Mouse (Mus musculus): ENCODE results near the gene Scamp5.
A peak's percentile ranks its signal among the peaks of the same experiment; 100 is the strongest.
"Not testable (repeated sequence)": the region's sequence is repeated elsewhere in the genome, so short reads cannot be mapped to it uniquely, and the experiment has no call there.

Scamp5 gene

GRCm38 (mm10) chr9:57452624-57453462 is 15.0 kb downstream of the Scamp5 start:
- DNase-seq (ENCODE audit: low read depth), result no peak

GRCm38 (mm10) chr9:57449715-57450114 is 18.1 kb downstream of the Scamp5 start:
- no peak for DNase-seq (ENCODE audit: low read depth)

DNA sequence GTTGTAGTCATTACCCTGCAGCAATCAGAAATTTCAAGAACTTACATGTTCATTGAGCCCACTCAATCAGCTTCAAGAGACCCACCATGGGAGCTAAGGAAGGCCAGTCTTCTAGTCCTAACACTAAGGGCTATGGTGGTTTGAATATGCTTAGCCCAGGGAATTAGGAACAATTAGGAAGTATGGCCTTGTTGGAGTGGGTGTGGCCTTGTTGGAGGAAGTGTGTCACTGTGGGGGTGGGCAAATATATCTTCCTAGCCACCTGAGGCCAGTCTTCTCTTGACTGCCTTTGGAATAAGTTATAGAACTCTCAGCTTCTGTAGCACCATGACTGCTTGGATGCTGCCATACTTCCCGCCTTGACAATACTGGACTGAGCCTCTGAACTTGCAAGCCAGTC is 27.2 kb downstream of the Scamp5 start:
- DNase-seq (ENCODE audit: low read depth), result no peak

GRCm38 (mm10) chr9:57439522-57440295 is 28.2 kb downstream of the Scamp5 start, which contains the start of gene Ppcdc:
TSS of gene Ppcdc (minus strand) at chr9:57440124.
- peak; percentile 96 for DNase-seq (ENCODE audit: low read depth)

- DNase-seq (ENCODE audit: low read depth), result no peak
Observed at GRCm38 (mm10) chr9:57439083-57439482, 28.8 kb downstream of the Scamp5 start.

- DNase-seq (ENCODE audit: low read depth), result no peak
Observed at GRCm38 (mm10) chr9:57437896-57438614, 29.8 kb downstream of the Scamp5 start.

DNA sequence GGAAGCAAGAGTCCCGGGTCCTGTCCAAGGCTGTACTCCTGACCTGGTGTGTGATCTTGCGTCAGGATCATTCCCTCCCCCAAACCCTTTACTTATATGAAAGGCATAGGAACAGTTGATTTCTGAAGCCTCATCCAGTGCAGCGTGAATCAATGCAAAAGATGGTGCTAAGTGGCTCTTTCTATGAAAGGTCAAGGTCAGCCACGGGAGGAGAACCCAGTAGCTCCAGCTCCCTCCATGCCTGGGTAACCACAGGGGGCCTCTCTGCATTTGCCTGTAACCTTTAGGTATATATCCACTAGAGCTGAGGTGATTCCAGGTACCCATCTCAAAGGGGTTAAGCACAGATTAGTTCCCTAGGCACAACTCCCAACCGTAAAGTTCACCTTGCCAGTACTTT is 31.7 kb downstream of the Scamp5 start:
- DNase-seq (ENCODE audit: low read depth), result no peak

- DNase-seq (ENCODE audit: low read depth), result no peak
Observed at GRCm38 (mm10) chr9:57434405-57435165, 33.3 kb downstream of the Scamp5 start.

DNA sequence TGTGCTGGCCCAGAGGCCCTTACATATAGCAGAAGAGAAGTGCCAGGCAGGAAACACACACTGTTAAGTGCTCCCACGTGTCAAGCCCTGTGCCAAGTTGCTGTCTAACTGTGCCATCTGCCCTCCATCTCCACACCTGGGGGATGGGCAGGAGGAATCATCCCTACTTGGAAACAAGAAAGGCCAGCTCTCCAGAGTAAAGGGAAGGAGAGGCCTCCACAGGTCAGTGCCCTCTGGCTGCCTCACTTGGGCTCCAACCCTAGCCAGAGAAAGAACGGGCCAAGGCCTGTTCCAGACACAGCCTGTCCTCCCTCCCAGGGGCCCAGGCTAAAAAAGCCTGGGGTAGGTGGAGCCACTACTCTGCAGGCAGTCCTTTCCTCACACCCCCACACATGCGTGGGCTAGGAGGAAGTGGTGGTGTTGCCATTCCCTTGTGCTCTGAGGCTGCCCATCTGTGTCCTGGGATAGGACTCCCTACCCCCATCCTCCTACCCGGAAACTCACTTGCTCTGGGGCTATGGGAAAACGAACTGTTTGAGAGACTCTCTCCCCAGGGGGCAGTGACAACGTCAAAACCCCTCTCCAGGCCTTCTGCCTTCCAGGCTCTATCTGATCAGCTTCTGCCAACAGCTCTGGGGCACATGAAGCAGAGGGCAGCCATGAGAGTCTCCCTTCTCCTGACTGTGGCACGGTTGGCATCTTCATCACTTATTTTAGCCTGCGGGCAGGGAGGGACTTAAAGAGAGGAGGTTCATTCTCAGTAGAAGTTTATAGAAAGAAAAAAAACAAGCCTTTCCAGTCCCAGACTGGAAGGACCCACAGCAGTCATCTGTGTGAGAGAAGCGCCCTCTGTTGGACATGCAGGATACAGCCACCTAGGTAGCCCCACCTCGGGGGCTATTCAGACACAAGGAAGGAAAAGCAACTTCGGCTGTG is 34.5 kb downstream of the Scamp5 start:
- peak; percentile 48 for DNase-seq (ENCODE audit: low read depth)

DNA sequence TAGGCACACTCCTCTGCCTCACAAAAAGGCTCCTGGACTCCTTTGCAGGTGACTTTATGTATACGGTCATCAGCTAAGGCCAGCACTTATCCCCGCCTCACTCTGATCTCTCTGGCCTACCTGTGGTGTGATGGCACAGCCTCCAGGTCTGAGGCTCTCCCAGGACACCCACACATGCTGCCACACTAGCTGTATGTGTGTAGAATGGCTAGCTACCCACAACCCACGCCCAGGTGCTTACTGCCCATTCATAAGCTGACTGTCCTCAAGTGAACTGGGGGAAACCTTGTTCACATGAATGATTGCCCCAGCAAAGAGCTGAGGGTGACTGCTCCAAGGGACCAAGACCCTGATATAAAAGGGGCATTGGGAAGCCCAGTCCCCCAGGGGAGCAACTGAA is 35.4 kb downstream of the Scamp5 start:
- DNase-seq (ENCODE audit: low read depth), result no peak

DNA sequence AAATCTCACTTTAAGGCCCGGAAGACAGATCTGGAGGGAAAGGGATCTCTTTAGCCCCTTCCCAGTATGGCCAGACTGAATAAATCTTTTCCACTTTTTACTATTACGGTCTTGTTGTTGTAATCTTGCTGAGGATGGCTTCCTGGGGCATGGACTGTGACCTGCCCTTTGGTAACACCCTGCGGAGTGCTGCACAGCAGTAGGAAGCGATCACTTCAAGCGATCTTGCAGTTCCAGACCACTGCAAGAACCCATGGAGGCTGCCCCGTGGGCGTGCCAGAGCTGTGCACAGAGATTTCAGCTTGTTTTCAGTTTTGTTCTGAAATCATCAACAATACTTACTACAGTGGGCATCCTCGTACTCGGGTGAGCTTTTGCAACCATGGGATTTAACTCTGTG is 36.7 kb downstream of the Scamp5 start:
- DNase-seq (ENCODE audit: low read depth), result no peak

- DNase-seq (ENCODE audit: low read depth), result no peak
Observed at GRCm38 (mm10) chr9:57428391-57428790, 39.5 kb downstream of the Scamp5 start.

GRCm38 (mm10) chr9:57427937-57428336 is 39.9 kb downstream of the Scamp5 start:
- no peak for DNase-seq (ENCODE audit: low read depth)

DNA sequence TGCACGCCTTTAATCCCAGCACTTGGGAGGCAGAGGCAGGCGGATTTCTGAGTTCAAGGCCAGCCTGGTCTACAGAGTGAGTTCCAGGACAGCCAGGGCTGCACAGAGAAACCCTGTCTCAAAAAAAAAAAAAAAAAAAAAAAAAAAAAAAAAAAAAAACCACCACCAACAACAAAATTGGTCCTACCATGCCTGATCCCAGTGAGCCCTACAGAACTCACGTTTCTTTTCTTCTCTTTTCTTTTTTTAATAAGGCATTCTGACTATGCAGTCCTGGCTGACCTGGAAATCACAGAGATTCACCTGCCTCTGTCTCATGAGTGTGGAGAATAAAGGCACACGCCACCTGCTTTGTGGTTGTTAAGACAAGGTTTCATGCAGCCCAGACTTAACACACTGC is 40.7 kb downstream of the Scamp5 start:
- DNase-seq (ENCODE audit: low read depth), result not testable (repeated sequence)

DNA sequence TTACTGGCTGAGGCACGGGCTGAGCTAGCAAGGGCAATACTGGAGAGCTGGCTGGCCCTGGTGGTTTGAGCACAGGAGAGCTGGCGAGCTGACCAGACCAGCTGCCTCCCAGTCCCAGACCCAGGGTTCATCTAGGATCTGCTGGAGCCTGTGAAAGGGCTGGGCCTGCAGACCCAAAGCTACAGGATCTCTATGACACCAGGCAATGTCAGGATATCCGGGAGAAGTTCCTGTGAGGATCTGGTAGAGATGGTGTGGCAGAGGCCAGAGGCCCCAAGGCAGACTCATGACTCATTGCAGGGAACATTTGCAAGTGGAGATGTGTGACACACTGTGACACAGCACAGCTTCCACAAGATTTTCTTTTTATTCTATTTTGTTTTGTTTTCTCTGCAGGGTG is 42.7 kb downstream of the Scamp5 start:
- DNase-seq (ENCODE audit: low read depth), result no peak

- no peak for DNase-seq (ENCODE audit: low read depth)
Observed at GRCm38 (mm10) chr9:57424066-57424465, 43.8 kb downstream of the Scamp5 start.

GRCm38 (mm10) chr9:57421688-57422111 is 46.2 kb downstream of the Scamp5 start:
- no peak for DNase-seq (ENCODE audit: low read depth)

GRCm38 (mm10) chr9:57421121-57421571 is 46.7 kb downstream of the Scamp5 start:
- DNase-seq (ENCODE audit: low read depth), result no peak

- DNase-seq (ENCODE audit: low read depth), result no peak
Observed at GRCm38 (mm10) chr9:57420321-57421120, 47.3 kb downstream of the Scamp5 start.

All from c-Kit-positive CD71-positive TER-119-negative erythroid progenitor cells, embryonic 14.5 days (primary cell).